In the genomic region with DNA sequence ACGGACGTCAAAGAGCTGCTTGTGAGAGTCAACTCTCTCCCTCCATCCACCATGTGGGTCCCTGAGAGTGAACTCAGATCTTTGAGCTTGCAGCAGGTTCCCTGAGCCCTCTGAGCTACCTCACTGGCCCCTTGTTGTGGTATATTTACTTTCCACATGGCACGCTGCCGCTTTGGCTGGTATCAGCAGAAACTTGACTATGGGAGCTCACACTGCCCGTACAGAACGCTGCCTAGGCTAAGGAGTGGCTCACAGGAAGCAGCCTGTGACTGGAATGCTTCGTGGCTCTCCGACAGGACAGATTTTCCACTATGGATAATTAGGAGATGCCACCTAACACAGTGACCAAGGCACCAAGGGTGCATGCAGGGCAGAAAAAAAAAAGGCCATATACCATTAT, we compare ENCODE assay signal across 10 mouse cellular contexts. TPM values are rescaled to one million over a fixed set of nuclear protein-coding genes. Genes with fewer than 3 reads are reported as not detected.
A peak's percentile ranks its signal among the peaks of the same experiment; 100 is the strongest.
DNase-seq lines count a peak whose midpoint lies in the region; ATAC-seq and TF ChIP-seq lines count a peak whose summit lies in the region.
"Had no signal": no experiment of that assay in that cellular context is flagged by ENCODE, and none has a peak within 500 bp of the region (broad histone marks: within the 10 kb centered on the region; RNA-seq: fewer than 3 reads in every experiment).

No protein-coding gene starts in this region.

- 87% methylated on average over 8 of the region's 8 CpGs for WGBS in liver, postnatal 0 days (ENCODE audit: insufficient replicate concordance)
- WGBS in liver, embryonic 12.5 days (ENCODE audit: insufficient replicate concordance) = 89% methylated on average over 8 of the region's 8 CpGs
- WGBS in hindbrain, embryonic 13.5 days = 80% methylated on average over 8 of the region's 8 CpGs

- no peak for DNase-seq in liver, postnatal 0 days
- DNase-seq in lung, postnatal 25 days (ENCODE audit: low spot score) = peak; percentile 47
- no peak for DNase-seq in spleen, postnatal 4 days (ENCODE audit: low spot score in 2 of 2)
- no peak for DNase-seq in layer of hippocampus, adult 9-10 months (ENCODE audit: low spot score)
- DNase-seq: spleen, adult 18-20 months had no signal

- no peak for ATAC-seq in liver, postnatal 0 days
- no peak for ATAC-seq in liver, embryonic 12.5 days
- no peak for ATAC-seq in hindbrain, embryonic 13.5 days (ENCODE audit: low FRiP score)
- ATAC-seq: activated CD4-positive, CD25-positive, alpha-beta regulatory T cell, adult 4 months had no signal

- no peak overlapping the region for H3K4me2 ChIP-seq in liver, postnatal 0 days (ENCODE audit: low read depth, low read length)
- H3K4me2 ChIP-seq in liver, embryonic 12.5 days = no peak overlapping the region
- no peak overlapping the region for H3K4me2 ChIP-seq in hindbrain, embryonic 13.5 days

- no peaks in the 10 kb centered on the region for H3K27me3 ChIP-seq in liver, postnatal 0 days (ENCODE audit: insufficient read depth, low read length)
- H3K27me3 ChIP-seq in liver, embryonic 12.5 days (replicated peaks) = no peaks in the 10 kb centered on the region
- H3K27me3 ChIP-seq in hindbrain, embryonic 13.5 days = no peaks in the 10 kb centered on the region

- TF ChIP-seq CTCF in liver, postnatal 0 days (IDR thresholded peaks at IDR 0.05; ENCODE audit: low read depth) = no peak
- TF ChIP-seq CTCF in embryonic fibroblast, embryonic 13.5 days (IDR thresholded peaks at IDR 0.05; ENCODE audit: borderline replicate concordance, insufficient read depth, low read length) = no peak

- no peak for TF ChIP-seq POLR2A in embryonic fibroblast, embryonic 13.5 days (IDR thresholded peaks at IDR 0.05; ENCODE audit: low read depth, low read length)

- H3K36me3 ChIP-seq in liver, postnatal 0 days (replicated peaks; ENCODE audit: insufficient read depth, low read length) = peaks cover 96% of the 10 kb centered on the region
- H3K36me3 ChIP-seq in liver, embryonic 12.5 days = peaks cover 97% of the 10 kb centered on the region
- H3K36me3 ChIP-seq in hindbrain, embryonic 13.5 days = peaks cover 75% of the 10 kb centered on the region

- no peaks in the 10 kb centered on the region for H3K9me3 ChIP-seq in liver, postnatal 0 days (ENCODE audit: low read length)
- no peaks in the 10 kb centered on the region for H3K9me3 ChIP-seq in liver, embryonic 12.5 days (replicated peaks)
- no peaks in the 10 kb centered on the region for H3K9me3 ChIP-seq in hindbrain, embryonic 13.5 days

- TF ChIP-seq EP300 in liver, postnatal 0 days (IDR thresholded peaks at IDR 0.05; ENCODE audit: low read depth) = no peak

- H3K4me3 ChIP-seq in liver, postnatal 0 days (ENCODE audit: low read depth, low read length) = no peak overlapping the region
- H3K4me3 ChIP-seq in liver, embryonic 12.5 days = no peak overlapping the region
- no peak overlapping the region for H3K4me3 ChIP-seq in embryonic fibroblast, embryonic 13.5 days (ENCODE audit: insufficient read depth, low read length)
- H3K4me3 ChIP-seq in hindbrain, embryonic 13.5 days = no peak overlapping the region

- no peak overlapping the region for H3K9ac ChIP-seq in liver, postnatal 0 days (replicated peaks)
- H3K9ac ChIP-seq in liver, embryonic 12.5 days = no peak overlapping the region
- H3K9ac ChIP-seq in hindbrain, embryonic 13.5 days = no peak overlapping the region

- H3K4me1 ChIP-seq in liver, postnatal 0 days (ENCODE audit: insufficient read depth) = no peaks in the 10 kb centered on the region; the same call in none of the 2 replicates
- peaks cover 19% of the 10 kb centered on the region for H3K4me1 ChIP-seq in liver, embryonic 12.5 days
- no peaks in the 10 kb centered on the region for H3K4me1 ChIP-seq in embryonic fibroblast, embryonic 13.5 days (ENCODE audit: control insufficient read depth, insufficient read depth, low read length)
- H3K4me1 ChIP-seq in hindbrain, embryonic 13.5 days (replicated peaks) = no peaks in the 10 kb centered on the region

- 0 out of 2 replicates have a peak overlapping the region, but pooled peaks have one; percentile 29 for H3K27ac ChIP-seq in liver, postnatal 0 days (ENCODE audit: low read depth)
- no peak overlapping the region for H3K27ac ChIP-seq in liver, embryonic 12.5 days
- H3K27ac ChIP-seq in embryonic fibroblast, embryonic 13.5 days (ENCODE audit: insufficient read depth, low read length) = peak overlapping the region; percentile 1; the same call in 1 of the 2 replicates
- peak overlapping the region; percentile 27; the same call in 1 of the 2 replicates for H3K27ac ChIP-seq in hindbrain, embryonic 13.5 days

RNA-seq across cellular contexts. Expression of gene Cat, which starts 23.8 kb away (rescaled TPM):
- polyA plus RNA-seq in liver, postnatal 0 days (2015; fragmentation: Nextera tagmentation; extraction: Ambion mirVana) = 245 and 267 TPM in 2 replicates
- 127 and 138 TPM in 2 replicates for polyA plus RNA-seq in liver, embryonic 12.5 days (2016; fragmentation: Nextera tagmentation; extraction: Ambion mirVana)
- 60.3 and 64.9 TPM in 2 replicates for polyA plus RNA-seq in embryonic fibroblast, embryonic 13.5 days (2011; ENCODE audit: insufficient read length, low read depth, missing spikeins)
- polyA plus RNA-seq in hindbrain, embryonic 13.5 days (2015; fragmentation: Nextera tagmentation; extraction: Ambion mirVana) = 74.1 and 77.8 TPM in 2 replicates

RNA-seq across cellular contexts. Expression of gene Elf5, which starts 49.7 kb away (rescaled TPM):
- not detected in 2 replicates for polyA plus RNA-seq in liver, postnatal 0 days (2015; fragmentation: Nextera tagmentation; extraction: Ambion mirVana)
- 0.06 TPM in 1 of 2 replicates, not detected in the other for polyA plus RNA-seq in liver, embryonic 12.5 days (2016; fragmentation: Nextera tagmentation; extraction: Ambion mirVana)
- polyA plus RNA-seq in embryonic fibroblast, embryonic 13.5 days (2011; ENCODE audit: insufficient read length, low read depth, missing spikeins) = not detected in 2 replicates
- not detected in 2 replicates for polyA plus RNA-seq in hindbrain, embryonic 13.5 days (2015; fragmentation: Nextera tagmentation; extraction: Ambion mirVana)
- polyA plus RNA-seq: activated CD4-positive, CD25-positive, alpha-beta regulatory T cell, adult 4 months; neural tube, embryonic 14.5 days had no signal
